Mouse (Mus musculus) liver, embryonic 14.5 days (tissue): ENCODE measurements at regions not wholly inside any gene's neighbourhood (a gene's known extent, or its start where the extent isn't known, plus 50 kb on each side); places are given as distances from the start of the nearest gene placed in this dataset.

ENCODE experiments used
- CTCF ChIP-seq: IDR thresholded peaks from 2 replicates; pipeline ENCODE4 v1.5.1; 2016; ENCODE audit warnings: antibody characterized with exemption, low read depth, control low read depth
- EP300 ChIP-seq: IDR thresholded peaks from 2 replicates; pipeline ENCODE4 v1.6.1; 2016; ENCODE audit warnings: antibody characterized with exemption, low read depth

DNA sequence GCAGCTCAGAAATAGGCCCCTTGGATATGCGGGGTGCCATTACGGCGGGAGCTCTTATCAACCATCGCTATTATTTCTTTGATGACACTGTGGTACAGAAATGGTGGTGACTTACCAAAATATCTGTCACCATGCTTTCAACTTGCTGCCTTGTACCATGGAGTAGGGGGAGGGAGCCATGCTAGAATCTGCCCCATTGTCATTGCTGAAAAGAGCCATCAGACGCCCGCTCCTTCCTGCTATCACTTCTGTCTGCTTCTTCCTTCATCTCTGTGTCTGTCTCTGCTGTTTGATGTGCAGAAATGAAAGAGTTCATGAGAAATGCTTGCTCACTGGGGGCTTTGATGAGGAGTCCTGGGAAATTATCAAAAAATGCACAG, 119.7 kb upstream of the Gas1 start:
- TF ChIP-seq CTCF (no peak), EP300 (no peak)
